Mouse (Mus musculus) embryonic fibroblast, embryonic 13.5 days (primary cell): Measurements from ENCODE around the gene Heca.

Source experiments
- CTCF ChIP-seq: IDR thresholded peaks from 2 replicates; pipeline ENCODE4 v1.5.1; 2011; ENCODE audit warnings: mild to moderate bottlenecking, control low read depth, low read length, moderate library complexity, borderline replicate concordance; ENCODE audit not compliant: insufficient read depth
- POLR2A ChIP-seq: IDR thresholded peaks from 2 replicates; pipeline ENCODE4 v1.6.1; 2011; ENCODE audit warnings: low read depth, mild to moderate bottlenecking, control low read depth, low read length, moderate library complexity

DNA sequence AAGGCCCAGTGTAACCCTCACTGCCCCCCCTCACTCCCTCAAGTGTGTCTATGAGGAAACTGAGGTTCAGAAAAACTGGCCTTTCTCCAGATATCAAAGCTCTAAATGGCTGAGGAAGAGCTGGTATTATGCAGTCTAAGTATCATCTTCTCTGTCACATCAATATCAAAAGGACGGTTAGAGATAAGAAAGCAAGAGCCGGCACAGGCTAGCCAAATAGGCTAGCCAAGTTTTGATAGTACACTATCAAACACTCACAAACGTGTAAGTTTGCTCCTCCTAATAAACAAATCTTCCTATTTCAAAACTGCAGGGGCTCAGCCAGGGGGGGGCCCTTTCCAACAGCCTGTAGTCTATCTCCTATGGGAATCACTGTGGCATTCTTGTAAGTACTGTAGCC lies 1.8 kb downstream of the Heca start:
- no peak for TF ChIP-seq POLR2A
- no peak for TF ChIP-seq CTCF
